Mouse (Mus musculus) limb, embryonic 14.5 days (tissue): ENCODE results near the gene Phc1. TPM values are rescaled to one million over a fixed set of nuclear protein-coding genes. Genes with fewer than 3 reads are reported as not detected.

Experiments used
- ATAC-seq: fragments of 200-750 bp; cut with Nextera tagmentation; 2 replicates; pipeline ENCODE4 v1.8.0; 2017; ENCODE audit warnings: low read depth, moderate number of reproducible peaks, moderate TSS enrichment; ENCODE audit not compliant: low FRiP score
- DNase-seq: peaks from one replicate; pipeline ENCODE4 v3.0.0-alpha.2; 2015; ENCODE audit warnings: low spot score
- H3K27ac ChIP-seq: fragments of 300-500 bp; sonication (generic); replicated peaks from 2 replicates; pipeline ENCODE4 v1.5.1; 2014; ENCODE audit warnings: low read depth, mild to moderate bottlenecking, low read length, moderate library complexity, mixed read lengths
- H3K27me3 ChIP-seq: fragments of 300-500 bp; sonication (generic); 2 replicates; pipeline ENCODE4 v1.6.1; 2014; ENCODE audit warnings: low read length, mixed read lengths; ENCODE audit not compliant: control insufficient read depth, insufficient read depth
- H3K36me3 ChIP-seq: fragments of 300-500 bp; sonication (generic); 2 replicates; pipeline ENCODE4 v1.6.1; 2014; ENCODE audit warnings: mild to moderate bottlenecking, low read length, moderate library complexity, mixed read lengths; ENCODE audit not compliant: control insufficient read depth, insufficient read depth
- H3K4me1 ChIP-seq: fragments of 300-500 bp; sonication (generic); 2 replicates; pipeline ENCODE4 v1.6.1; 2014; ENCODE audit warnings: antibody characterized with exemption, low read length, mixed read lengths; ENCODE audit not compliant: control insufficient read depth, insufficient read depth
- H3K4me2 ChIP-seq: fragments of 300-500 bp; sonication (generic); replicated peaks from 2 replicates; pipeline ENCODE4 v1.6.1; 2014; ENCODE audit warnings: low read depth, mild to moderate bottlenecking, low read length, moderate library complexity; ENCODE audit not compliant: severe bottlenecking
- H3K4me3 ChIP-seq: fragments of 300-500 bp; sonication (generic); replicated peaks from 2 replicates; pipeline ENCODE4 v1.5.1; 2014; ENCODE audit warnings: low read length
- H3K9ac ChIP-seq: fragments of 300-500 bp; sonication (generic); 2 replicates; pipeline ENCODE4 v1.6.1; 2014; ENCODE audit warnings: mild to moderate bottlenecking, low read depth, low read length, moderate library complexity; ENCODE audit not compliant: severe bottlenecking
- H3K9me3 ChIP-seq: fragments of 300-500 bp; sonication (generic); 2 replicates; pipeline ENCODE4 v1.6.1; 2016; ENCODE audit warnings: low read length; ENCODE audit not compliant: control insufficient read depth
- POLR2A ChIP-seq: fragments of 200-500 bp; IDR thresholded peaks from 2 replicates; pipeline ENCODE4 v1.8.0; 2012; ENCODE audit warnings: inconsistent platforms, mild to moderate bottlenecking, moderate library complexity, borderline replicate concordance; ENCODE audit not compliant: insufficient read depth, insufficient read length; ENCODE audit errors: extremely low read depth
- WGBS: fragments of 180-500 bp; shearing (Covaris S2); extraction: QIAGEN DNeasy Blood & Tissue Kit; methylation state at CpG from one replicate; pipeline ENCODE4 v1.1.7; 2014; 5-methylcytosine and 5-hydroxymethylcytosine counted together
- polyA plus RNA-seq, 2 experiments: library from polyadenylated mRNA; depleted of rRNA in 1 of 2; stranded (reverse) in 1 of 2; unstranded in 1 of 2; fragments of >200 nt; fragmentation: Nextera tagmentation in 1 of 2; extraction: Ambion mirVana in 1 of 2; gene quantifications; 2 replicates each; pipeline versions ENCODE4 v1.2.1 to v1.2.3; 2012 to 2014

Gene Phc1
- polyA plus RNA-seq, 2 experiments, result 24.5 to 57.3 TPM

GRCm38 (mm10) chr6:122299621-122300133 is 40.7 kb downstream of the Phc1 start:
- Histone ChIP-seq H3K4me2 (no peak overlapping the region), H3K9me3 (no peaks in the 10 kb centered on the region), H3K9ac (no peak overlapping the region), H3K27me3 (no peaks in the 10 kb centered on the region), H3K4me3 (no peak overlapping the region), H3K27ac (no peak overlapping the region), H3K4me1 (peaks cover 4% of the 10 kb centered on the region; the same call in 1 of the 2 replicates), H3K36me3 (no peaks in the 10 kb centered on the region)
- TF ChIP-seq POLR2A, result no peak
- WGBS, result 69% methylated on average over 3 of the region's 3 CpGs
- no peak for ATAC-seq
- DNase-seq, result no peak

DNA sequence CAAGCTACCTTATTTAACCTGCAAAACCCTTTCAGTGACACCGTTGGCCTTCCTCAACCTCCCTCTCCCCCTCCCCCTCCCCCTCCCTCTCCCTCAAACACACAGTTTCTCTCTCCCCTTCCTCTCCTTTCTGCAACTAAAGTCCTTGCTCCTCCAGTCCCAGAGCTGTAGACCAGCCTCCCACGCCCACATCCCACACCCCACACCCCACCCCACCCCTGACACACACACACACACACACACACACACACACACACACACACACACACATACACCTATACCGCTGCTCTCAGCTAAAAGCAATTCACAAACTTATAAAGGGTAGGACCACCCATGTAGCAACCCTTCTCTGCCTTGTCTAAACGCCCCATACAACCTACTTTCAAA is 42.1 kb downstream of the Phc1 start:
- H3K4me3 ChIP-seq, result peak overlapping the region; percentile 51

DNA sequence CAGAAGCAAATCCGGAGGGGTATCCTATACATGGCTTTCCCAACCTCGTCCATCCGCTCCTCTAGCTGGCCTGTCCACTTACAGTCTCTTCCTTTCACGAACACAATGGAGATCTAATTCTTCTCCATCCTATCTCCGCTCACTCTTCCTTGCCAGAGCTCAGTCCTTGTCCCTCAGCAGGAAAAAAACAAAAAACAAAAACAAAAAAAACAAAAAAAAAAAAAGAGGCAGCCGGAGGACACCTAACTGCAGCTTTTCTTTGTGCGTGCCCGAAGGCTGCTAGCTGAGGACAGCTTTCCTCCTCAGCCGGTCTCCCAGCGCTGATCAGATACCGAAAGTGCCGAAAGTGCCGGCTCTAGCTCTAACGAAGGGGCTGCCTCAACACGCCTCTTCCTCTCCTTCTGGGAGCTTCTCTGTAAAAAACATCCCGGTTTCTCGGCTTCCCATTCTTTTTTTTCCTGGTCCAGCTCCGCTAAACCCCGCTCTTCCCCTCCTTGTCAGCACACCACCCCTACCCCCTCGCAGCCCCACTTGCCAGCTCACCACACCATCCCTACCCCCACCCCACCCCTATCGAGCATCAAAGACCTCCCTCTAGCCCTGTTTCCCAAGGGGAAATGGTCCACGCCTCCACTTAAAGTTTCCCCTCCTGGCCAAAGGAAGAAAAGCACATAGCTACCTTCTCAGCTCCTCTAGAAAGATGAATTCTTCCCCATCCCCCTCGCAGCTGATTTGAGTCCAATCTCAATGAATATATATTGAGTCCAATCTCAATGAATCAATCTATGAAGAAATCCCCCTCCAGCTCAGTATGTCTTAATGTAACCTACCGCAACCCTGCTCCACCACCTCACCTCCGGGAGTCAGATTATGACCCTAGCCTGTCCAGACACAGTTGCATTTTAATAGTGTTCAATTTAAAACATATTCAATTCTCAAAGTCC is 42.8 kb downstream of the Phc1 start:
- peak overlapping the region; percentile 51 for H3K4me3 ChIP-seq
- H3K4me1 ChIP-seq, result peaks cover 4% of the 10 kb centered on the region; the same call in 1 of the 2 replicates
- peak overlapping the region; percentile 64 for H3K4me2 ChIP-seq
- H3K27ac ChIP-seq, result peak overlapping the region; percentile 77
- 4% methylated on average over 25 of the region's 25 CpGs for WGBS
- H3K9ac ChIP-seq, result peak overlapping the region; percentile 71
- DNase-seq (peak; percentile 47), ATAC-seq (peak; percentile 74; the same call in 1 of the 2 replicates)
- no peaks in the 10 kb centered on the region for H3K27me3 ChIP-seq
- H3K36me3 ChIP-seq, result no peaks in the 10 kb centered on the region
- no peaks in the 10 kb centered on the region for H3K9me3 ChIP-seq
- no peak for TF ChIP-seq POLR2A

More for the DNA sequence above, 42.1 kb downstream of the Phc1 start:
- no peaks in the 10 kb centered on the region for H3K9me3 ChIP-seq
- H3K27me3 ChIP-seq, result no peaks in the 10 kb centered on the region
- no peak for TF ChIP-seq POLR2A
- peaks cover 4% of the 10 kb centered on the region; the same call in 1 of the 2 replicates for H3K4me1 ChIP-seq
- DNase-seq (no peak), ATAC-seq (no peak)
- 38% methylated on average over 4 of the region's 4 CpGs for WGBS
- H3K36me3 ChIP-seq, result no peaks in the 10 kb centered on the region
- H3K4me2 ChIP-seq, result peak overlapping the region; percentile 64
- H3K9ac ChIP-seq, result 0 out of 2 replicates have a peak overlapping the region, but pooled peaks have one; percentile 71
- H3K27ac ChIP-seq, result no peak overlapping the region

- Histone ChIP-seq H3K9ac (peak overlapping the region; percentile 71), H3K27ac (peak overlapping the region; percentile 77), H3K9me3 (no peaks in the 10 kb centered on the region), H3K27me3 (no peaks in the 10 kb centered on the region), H3K4me3 (peak overlapping the region; percentile 51), H3K4me2 (peak overlapping the region; percentile 64), H3K36me3 (no peaks in the 10 kb centered on the region), H3K4me1 (peaks cover 4% of the 10 kb centered on the region; the same call in 1 of the 2 replicates)
- ATAC-seq (no peak), DNase-seq (no peak)
- 26% methylated on average over 3 of the region's 3 CpGs for WGBS
- no peak for TF ChIP-seq POLR2A
Measured at GRCm38 (mm10) chr6:122296918-122297278, 43.5 kb downstream of the Phc1 start.

DNA sequence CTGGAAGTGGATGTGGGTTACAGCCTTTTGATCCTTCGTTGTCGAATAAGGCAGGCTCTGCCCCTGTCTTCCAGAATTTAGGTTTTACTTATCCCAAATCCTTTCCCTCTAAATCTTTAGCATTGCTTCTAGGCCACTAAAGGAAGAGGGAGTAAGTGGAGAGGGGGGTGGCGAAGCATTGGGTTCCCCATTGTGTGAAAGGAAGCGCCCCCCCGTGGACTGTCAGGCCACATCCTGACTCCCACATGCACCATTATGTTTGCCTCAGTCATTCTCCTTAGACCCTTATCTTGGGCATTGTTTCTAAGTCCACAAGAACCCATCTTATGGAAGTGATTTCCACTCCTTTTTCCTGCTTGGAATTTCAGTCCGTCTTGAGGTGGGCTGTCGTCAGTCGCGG is 45.1 kb downstream of the Phc1 start:
- no peak overlapping the region for H3K9ac ChIP-seq
- 59% methylated on average over 9 of the region's 9 CpGs for WGBS
- no peak for DNase-seq
- no peak overlapping the region for H3K27ac ChIP-seq
- no peaks in the 10 kb centered on the region for H3K36me3 ChIP-seq
- TF ChIP-seq POLR2A, result no peak
- ATAC-seq, result no peak
- H3K9me3 ChIP-seq, result no peaks in the 10 kb centered on the region
- peaks cover 8% of the 10 kb centered on the region; the same call in 1 of the 2 replicates for H3K4me1 ChIP-seq
- no peak overlapping the region for H3K4me2 ChIP-seq
- H3K4me3 ChIP-seq, result no peak overlapping the region
- H3K27me3 ChIP-seq, result no peaks in the 10 kb centered on the region
